Mouse (Mus musculus): Measurements from ENCODE around the gene Pld5.
"Not testable (repeated sequence)": the region's sequence is repeated elsewhere in the genome, so short reads cannot be mapped to it uniquely, and the experiment has no call there.

Pld5 gene

DNA sequence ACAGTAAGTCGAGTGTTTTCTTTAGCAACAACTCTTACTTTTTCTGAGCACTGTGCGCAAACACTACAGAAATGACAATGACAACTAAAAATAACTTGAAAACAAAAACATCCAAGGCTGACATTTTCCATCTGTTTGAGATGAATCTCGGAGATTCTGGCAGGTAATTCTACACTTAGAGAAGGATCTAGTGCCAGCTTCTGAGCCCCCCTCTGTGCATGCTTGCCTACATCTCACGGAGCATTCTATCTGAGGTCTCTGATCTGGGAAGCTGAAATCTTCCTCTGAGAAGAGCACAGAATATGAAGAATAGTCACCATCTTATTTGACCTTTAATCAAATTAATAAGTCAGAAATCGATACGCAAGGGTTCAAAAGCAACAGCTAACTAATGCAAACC is 240.4 kb downstream of the Pld5 start:
- no peak for DNase-seq

DNA sequence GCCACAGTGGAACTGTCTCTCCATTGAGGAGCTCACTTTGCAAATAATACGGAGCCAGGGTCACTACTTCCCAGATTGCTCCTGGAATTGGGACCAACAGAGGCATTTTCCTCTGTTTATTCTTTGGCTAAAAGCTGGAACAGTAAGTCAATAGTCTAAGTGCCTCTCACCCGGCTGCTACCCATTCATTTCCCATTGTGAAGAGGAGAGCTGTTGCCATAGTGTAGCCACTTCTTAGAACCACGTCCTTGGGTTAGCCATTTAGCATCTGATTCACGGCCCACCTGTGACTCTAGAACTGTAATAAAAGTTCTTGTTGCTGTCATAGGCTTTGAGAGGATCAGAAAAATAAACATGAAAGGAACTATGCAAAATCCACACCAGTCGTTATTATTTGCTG is 241.4 kb downstream of the Pld5 start:
- no peak for DNase-seq

DNA sequence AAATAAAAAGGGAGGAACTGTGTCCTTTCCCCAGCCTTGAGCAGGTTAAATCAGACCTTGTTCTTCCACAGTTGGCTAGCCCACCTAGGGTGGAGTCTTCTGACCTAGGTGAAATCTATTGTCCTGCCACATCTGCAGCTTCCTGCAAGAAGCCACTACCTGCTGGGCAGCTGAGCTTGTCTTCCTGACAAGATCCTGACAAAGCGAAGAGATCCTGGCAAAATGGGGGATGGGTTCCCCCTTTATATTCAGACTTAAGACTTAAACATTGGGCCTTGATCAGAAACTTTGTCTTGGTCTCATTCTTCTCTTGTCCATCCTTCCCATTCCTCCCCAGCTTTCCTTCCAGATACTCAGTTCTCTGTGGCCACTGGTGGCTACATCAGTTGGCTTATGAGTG is 246.0 kb downstream of the Pld5 start:
- DNase-seq: no peak

DNA sequence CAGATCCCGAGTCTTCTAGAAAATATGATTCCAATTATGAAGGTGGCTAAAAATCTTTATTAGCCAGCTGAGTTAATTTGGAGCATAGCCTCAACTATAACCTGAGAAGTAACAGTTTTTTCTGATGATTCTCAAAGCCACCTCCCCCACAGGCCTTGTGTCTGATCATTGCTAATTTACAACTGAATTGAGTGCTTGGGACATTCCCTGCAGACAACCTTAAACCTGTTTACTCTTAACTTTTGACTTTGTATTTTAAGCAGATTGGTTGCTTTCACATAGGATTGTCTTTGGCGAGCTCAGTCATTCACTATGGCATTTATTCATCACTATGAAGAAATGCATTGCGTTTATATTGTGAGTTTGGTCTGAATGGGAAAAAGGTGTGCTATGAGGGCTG is 246.7 kb downstream of the Pld5 start:
- no peak for DNase-seq

DNA sequence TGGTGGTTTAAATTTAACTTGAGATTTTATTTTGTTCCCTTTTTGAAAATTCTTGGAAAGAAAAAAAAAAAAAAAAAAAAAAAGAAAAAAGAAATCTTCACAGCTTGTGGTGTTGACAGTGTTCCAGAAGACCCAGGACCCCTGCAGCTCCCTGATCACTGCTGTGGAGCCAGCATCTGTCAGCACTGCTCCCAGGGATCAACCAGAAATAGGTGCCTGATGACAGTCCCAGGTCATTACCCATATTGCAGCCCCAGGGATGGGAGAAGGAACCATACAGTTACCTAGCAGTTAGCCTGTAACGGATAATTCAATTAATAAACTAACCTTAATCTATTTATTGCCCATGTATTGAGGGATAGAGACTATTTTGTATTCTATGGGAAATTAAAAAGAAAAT is 250.6 kb downstream of the Pld5 start:
- DNase-seq: no peak

DNA sequence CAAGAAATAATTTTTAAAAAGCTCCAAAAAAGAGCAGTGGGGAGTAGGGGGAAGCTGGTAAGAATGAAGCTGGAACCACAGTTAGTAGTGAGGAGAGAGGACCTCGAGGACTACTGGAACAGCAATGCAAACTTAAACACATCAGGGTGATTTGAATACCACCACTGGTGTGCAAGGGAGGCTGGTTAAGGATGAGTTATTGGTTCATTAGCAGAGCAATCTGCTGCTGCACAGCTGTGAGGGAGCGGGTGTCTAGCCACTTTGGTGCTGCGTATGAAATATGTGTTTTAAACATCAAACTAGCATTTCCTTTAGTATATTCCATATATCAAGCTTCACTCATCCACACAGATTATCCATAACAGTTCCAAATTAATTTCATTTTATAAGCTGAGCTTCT is 256.6 kb downstream of the Pld5 start:
- no peak for DNase-seq

DNA sequence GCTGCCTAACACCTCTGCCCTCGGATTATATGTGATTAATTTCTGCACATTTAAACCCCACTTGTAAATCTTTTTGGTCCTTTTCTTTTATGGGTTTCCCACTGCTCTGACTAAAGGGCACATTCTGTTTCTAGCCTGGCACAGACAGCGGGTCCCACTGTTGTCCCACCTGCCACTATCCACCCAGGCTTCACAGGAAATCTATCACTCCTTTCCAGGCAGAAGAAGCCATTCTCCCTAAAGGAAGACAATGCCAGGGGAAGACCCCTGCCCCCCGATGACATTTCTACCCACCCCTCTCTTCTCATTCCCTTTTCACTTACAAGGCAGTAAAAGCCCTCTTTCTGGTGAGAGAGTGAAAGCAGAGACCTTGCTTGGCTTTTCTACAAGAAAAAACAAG is 259.0 kb downstream of the Pld5 start:
- DNase-seq: no peak

DNA sequence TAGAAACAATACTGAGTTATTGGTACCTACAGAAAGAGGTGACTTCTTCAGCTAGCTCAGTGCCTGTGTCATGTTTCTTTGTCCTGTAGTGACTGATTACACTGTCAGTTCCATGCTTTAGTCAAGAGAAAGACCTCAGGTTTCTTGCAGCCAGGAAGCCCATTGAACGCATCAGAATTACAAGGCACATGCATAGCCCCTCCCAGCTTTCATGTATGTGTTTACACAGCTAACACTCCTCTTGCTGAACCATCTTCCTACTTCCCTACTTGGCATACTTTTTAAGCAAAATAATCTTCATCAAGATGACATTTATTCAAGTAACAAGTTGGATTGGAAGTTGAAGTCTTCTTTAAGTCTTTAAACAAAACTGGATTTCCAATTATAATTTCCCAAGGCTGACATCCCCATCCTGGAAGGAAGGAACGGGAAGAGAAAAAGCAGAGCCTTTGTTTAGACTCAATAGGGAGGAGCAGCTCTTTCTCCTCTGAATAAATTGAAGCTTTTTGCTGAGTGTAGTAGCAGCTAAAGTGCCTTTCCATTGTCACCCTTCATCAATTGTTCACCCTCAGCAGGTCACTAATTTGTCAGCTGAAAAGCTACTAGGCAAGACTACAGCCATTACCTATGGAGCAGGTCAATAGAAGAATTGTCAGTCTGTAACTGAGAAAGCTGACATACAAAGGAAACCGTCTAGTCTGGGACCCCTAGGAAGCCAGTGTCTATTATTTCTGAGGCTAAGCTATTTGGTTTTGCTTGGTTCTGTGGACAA is 261.4 kb downstream of the Pld5 start:
- DNase-seq: no peak

DNA sequence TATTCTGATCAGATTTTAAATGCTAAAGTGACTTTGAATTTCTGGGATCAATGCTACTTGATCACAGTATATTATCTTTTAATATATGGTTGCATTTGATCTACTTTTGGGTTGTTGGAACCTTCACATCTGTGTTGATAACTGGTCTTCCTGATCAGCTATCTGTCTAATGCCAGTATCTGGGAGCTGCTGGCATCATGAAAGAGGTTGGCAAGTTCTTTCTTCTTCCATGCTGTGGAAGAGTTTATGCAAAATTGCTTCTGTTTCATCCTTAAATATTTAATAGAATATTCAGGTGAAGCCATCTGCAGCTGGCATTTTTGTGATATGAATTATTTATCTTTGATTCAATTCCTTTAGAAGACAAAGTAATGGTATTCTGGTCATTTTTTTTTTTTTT is 263.6 kb downstream of the Pld5 start:
- DNase-seq: no peak

DNA sequence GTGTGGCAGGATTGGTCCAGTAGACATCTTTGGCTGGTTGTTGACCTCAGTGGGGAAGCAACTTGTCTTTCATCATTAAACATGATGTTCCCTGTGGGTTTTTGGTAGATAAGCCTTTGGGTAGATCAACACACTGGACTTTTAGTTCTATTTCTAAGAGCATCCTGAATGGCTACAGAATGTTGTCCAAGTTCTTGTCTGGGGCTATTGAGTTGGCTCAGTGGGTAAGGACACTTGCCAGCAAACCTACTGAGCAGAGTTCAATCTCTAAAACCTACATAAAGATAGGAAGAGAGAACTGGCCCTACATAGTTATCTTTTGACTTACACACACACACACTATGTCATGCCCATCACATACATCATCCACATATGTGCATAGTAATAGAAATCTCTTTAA is 264.0 kb downstream of the Pld5 start:
- no peak for DNase-seq

DNA sequence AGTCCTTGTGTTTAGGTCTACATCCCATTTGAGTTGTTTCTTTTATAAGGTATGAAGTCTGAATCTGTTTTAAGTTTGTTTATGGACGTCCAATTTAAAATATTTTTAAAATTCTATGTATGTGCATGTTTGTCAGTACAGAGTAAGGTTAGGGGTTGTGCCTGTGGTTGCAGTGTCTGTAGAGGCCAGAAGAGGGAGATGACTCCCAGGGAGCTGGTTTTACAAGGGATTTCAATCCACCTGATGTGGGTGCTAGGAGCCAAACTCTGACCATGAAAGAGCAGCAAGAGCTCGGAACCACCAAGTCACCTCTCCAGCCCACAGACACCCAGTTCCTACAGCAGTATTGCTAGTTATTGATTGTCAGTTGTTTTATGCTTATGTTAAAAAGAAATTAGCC is 266.7 kb downstream of the Pld5 start:
- DNase-seq: no peak

DNA sequence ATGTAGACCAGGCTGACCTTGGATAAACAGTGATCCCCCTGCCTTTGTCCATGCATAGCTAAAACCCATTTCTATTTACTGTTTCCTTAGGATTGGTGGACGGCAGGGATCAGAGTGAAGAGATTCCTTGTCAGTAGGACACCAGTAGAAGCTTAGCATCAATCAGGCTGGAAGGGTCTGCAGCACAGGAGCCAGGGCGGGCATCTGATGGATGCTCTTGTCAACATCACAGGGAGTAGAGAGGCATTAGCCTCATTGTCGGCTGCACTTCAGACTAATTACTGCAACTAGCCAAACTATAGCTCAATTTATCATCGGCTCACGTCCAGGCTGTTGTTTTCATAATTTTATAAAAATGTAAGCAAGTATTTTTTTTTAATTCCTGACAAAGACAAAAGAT is 274.5 kb downstream of the Pld5 start:
- DNase-seq: no peak

DNA sequence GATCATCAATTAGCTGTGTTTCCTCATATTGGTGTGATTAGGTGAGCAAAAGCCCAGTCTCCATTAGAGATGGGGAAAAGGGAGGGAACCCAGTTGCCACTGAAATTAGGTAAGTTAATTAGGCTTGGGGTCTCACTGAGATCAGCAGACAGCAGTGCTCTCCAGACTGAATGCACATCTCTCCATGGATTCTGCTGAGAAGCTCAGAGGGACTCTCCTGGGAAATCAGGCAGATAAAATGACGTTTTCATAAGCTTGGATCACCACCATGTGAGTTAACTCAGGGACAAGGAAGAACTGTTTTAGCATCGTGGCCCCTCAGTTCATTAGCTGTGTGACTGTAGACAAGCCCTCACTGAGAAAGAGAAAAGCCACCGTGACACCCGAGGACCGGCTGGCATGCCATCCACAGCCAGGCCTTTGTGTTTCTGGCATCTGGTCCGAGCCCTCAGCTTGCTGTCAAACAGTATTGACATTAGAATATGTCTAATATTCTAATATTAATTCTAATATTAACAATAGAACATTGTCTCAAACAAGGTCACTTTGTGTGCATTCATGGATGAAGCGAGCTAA is 277.9 kb downstream of the Pld5 start:
- DNase-seq: no peak

DNA sequence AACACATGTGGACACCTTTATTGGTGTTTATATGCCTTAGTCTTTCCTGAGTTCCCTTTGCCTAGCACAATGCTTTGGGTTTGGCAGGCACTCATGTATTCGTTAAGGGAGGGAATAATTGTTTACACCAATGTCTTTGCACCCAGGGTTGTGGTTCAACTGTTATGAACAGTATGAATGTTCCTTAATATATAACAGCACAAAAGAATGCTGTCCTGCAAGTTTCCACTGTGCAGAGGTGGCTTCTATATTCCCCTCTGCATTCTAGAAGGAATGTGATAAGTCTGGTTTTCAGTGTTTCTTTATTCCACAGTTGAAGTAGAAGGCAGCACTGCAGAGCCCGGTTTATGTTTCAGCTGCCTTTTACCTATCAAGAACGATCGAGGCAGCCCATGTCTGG is 286.2 kb downstream of the Pld5 start:
- no peak for DNase-seq

DNA sequence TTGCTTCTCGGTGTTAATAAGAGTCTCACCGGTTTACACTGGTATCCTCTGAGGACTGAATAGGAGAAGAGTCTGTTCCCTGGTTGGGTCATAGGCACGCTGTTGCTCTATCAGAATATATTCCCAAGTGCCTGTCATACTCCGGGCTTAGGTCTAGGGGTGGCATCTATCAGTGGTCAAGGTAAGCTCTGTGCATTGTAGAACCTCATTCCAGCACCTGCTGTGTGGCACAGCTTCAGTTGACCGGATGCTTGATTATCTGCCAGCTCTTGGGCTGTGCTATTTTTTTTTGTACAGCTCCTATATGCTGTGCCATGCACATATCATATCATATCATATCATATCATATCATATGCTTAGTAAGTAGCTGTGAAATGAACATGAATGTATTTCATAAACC is 286.7 kb downstream of the Pld5 start:
- DNase-seq: no peak

DNA sequence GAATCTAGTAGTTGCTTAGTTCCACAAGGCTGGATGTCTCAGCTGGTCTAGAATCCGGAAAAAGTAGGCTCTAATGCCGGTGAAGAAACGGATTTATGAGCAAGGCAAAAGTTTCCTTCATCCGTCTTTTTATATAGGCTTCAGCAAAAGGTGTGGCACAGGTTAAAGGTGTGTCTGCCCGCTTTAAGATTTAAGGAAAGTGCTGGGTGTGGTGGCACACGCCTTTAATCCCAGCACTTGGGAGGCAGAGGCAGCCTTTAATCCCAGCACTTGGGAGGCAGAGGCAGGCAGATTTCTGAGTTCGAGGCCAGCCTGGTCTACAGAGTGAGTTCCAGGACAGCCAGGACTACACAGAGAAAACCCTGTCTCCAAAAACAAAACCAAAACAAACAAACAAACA is 296.1 kb downstream of the Pld5 start, which contains the start of gene Rbm8a2:
Rbm8a2 (minus strand) TSS at position 101 of the 400 bp plus-strand sequence.
- not testable (repeated sequence) for DNase-seq

DNA sequence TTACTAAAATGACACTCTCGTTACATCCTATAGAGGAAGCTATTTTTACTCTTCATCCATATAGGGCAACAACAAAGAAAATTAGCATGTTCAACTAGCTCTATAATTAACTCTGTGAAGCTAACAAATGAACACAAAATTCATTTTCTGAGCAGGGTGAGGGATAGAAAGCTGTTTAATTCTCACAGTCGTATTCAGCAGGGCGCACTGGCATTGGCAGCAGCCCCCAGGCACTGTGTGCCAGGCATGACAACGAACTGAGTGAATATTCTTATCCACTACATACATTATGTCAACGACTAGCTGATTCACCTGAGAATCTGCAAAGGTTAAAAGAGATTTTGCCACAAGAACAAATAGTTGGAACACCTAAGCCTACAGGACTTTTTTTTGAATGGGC is 304.4 kb downstream of the Pld5 start:
- no peak for DNase-seq

DNA sequence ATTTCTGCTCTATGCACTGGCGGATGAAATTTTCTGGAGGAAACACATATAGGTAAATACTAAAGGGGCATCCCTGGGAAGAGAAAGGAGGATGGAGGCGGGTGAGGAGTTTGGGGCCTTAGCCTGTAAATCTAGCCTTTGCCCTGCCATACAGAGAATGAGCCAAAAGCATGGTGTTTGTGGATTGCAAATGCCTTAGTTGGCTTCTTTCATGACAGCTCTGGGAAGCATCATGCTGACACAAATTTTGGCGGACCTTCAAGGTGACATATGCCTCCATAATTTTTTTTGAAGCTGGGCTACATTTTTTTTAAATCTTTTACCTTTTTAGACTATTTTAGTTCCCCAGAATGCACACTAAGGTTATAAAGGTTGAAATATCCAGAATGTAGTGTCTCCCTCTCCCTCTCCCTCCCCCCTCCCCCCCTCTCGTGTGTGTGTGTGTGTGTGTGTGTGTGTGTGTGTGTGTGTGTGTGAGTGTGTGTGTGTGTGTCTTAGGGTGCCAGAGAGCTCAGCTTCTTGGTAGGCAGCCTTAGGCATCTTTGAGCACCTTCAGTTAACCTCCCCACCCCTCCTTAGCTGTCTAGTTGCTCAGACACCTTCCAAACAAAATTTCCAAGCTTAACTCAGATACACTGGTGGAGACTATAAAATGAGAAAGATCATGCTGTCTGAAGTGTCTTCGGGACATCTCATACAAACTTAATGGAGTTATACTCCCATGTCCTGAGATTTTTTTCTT is 307.9 kb downstream of the Pld5 start:
- no peak for DNase-seq

DNA sequence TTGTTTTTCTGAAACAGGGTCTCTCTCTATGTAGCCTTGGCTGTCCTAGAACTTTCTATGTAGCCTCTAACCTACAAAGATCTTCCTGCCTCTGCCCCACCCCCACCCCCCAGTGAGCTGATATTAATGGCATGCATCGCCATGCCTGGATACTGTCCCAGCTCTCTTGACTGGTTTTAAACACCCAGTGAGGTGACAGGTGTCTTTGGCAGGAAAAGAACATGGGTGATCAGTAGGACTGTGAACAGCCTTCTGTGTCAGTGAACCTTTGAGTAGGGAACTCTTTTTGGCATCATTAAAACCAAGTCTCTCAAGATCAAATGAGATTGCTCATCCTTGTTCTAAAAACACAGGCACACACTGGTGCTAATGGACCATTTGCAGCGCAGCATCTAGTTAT is 313.3 kb downstream of the Pld5 start:
- DNase-seq: no peak

DNA sequence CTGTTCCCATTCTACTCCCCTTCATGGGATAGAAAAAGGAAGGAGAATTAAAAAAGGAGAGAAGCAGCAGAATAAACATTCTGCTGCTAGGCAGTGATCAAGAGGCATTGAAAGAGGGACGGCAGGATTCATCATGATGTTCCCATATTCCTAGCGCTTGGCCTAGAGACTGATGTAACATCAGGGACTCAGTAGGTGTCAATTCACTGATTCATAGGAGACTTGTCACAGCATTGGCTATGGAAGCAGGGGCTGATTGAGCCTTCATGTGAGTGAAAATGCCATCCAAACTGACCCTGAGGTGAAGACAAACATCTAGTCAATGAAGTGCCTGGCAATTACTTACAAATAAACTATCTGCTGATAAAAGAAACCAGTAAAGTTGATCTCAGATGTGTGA is 324.3 kb downstream of the Pld5 start:
- DNase-seq: no peak

DNA sequence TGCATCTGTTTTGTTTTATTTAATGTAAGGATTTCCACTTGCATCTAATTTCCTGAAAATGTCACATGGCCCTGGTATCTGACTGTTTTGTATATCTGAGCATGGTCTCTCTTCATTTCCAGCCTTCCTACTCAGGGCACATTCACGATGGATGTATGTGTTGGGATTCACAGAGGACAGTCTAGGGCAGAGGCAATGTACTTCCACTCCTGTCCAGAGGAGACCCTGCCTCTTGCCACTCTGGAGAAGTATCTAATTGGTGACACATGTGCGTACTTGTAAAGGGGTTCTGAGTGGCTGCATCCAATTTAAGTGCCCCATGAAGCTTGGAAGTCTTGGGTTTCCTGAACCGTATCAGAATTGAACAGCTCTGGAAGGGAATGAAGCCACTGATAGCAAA is 324.7 kb downstream of the Pld5 start:
- DNase-seq: no peak

DNA sequence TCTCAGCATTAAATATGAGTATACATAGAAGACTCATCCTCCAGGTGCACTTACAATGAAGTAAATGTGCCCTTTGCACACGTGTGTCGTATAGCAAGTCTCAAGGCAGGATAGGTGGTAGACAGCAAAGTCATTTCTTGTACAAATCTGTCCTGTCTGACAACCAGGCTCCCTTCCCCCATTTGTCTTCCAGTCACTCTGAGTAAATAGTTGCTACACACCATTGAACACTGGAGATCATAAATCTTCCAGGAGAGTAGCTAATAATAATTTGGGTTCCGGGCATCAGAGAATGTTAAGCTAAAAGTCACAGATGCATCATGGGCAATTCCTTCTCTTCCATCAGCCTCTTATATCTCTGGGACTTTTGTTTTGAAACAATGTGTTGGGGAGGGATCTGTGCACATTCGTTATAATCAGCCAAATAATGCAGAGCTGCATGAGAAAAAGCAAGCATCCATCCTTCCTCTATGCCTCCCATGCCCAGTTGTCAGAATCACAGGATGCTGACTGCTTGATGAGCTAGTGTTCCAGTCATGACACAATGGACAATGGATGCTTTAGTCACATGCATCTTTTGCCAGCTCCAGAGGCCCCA is 328.3 kb downstream of the Pld5 start:
- DNase-seq: no peak

DNA sequence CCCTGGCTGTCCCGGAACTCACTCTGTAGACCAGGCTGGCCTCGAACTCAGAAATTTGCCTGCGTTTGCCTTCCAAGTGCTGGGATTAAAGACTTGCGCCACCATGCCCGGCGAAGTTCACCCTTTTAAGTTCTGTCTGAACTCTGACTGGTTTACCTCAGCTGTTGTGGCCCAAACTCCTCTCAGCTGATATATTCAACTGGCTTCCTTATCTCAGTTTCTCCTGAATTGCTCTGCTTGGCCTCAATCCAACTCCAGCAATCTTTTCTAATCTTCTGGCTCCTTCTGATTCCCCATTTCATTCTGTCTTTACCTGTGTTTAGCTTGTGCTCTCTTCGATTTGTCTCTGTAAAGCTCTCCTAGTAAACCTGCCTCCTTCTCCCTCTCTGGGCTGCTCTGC is 331.9 kb downstream of the Pld5 start:
- DNase-seq: no peak

DNA sequence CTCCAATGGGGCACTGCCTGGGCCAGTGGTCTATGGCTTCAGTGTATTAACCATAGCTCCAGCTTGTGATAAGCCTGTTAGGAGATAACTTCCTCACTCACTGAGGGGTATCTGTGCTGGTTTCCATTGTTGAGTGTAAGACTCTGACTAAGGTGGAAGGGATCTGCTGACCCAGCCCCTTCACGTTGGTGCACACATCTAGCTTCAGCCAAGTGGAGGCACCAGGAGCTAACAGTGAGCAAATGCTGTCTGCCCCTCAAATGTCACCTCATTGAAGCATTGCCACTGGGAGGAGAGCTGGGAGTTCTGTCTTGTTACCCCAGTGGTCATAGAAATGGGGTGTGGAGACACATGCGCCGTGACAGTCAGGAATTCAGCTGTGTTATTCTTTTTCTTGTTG is 336.4 kb downstream of the Pld5 start:
- DNase-seq: no peak

All from right cerebral cortex, postnatal 4 days (tissue).